Mouse (Mus musculus): ENCODE data around the gene Meis2.

The Meis2 gene

DNA sequence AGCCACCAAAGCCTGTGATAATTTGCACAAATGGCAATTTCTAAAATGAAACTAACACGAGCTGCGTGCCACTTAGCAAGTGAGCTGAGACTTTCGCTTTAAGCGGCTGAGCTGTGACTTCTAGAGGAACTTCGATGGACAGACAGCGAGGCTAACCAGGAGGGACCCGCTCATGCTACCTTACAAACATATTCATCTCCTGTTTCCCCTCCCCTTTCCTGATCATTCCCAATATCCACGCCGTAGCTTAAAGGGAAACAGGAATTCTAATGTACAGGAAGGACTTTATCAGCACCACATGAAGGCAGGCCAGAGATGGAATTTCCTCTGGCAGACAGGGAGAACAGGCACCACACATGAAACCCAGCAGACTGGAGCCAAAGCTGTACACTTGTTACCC lies 15.9 kb downstream of the Meis2 start:
- no peak for DNase-seq (ENCODE audit: low spot score in 2 of 2)

DNA sequence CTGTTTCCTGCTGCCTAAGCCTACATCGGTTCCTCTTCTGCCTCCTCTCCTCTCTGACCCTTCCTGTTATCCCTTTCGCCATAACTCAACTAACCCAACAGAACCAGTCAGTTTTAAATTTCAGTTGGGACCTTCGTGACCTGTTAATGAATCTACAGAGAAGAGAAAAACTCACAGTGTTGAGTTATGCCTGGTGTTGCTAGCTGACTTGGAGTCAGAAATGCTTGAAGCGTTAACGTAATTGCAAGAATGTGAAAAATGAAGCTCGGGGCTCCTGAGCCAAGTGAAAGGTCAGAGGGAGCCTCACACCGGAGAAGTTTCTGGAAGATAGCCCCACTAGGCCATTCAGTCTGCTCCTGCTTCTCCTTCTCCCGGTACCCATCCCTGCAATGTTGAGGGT lies 18.3 kb downstream of the Meis2 start:
- no peak for DNase-seq (ENCODE audit: low spot score in 2 of 2)

DNA sequence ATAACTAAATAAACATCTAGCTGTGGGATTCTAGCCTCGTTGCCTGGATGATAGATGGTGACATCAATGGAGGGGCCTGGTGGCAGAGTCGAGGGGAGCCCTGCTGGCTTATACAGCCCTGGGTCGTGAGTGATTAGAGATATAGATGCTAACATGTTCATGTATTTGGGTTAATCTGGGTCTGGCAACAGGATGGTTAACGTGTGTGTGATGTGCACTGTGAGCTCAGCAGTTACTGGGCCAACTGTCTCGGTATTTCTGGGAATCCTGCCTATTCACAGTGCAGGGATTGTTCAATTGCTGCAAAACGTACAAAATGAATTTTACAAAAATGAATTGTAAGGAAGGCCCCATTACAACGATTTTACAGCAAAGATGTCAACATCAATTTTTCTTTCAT lies 20.6 kb downstream of the Meis2 start:
- no peak for DNase-seq (ENCODE audit: low spot score in 2 of 2)

DNA sequence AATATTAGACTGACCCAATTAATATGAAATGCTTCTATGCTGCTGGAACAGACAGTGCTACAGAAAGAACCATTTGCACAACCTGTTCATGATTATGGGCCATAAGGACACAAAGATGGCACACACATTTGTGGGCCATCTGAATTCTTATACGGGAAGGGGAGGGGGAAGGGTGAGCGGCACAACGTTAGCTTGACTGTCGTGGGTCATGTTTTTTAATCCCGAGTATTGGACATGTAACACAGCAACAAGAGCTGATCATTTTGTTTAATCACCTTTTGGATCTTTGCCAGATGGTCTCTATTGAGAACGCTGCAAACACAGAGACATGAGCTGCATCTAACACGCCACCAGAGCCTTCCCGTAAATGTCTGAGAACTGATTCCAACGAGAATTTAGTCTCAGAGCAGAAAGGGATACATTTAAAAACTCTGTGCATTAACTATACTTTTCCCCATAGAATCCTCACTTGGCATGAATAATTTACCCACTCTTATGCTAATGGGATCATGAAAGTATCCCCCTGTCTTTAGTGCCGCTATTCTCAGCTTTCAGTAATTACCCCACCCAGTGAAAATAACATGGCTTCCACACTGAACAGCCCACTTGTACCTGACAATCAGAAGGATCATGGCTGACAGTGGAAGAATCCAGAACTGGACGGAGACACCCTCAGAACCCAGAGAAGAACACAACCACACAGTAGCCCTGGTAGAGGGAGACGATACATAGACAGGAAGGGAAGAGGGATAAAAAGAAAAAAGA lies 22.5 kb downstream of the Meis2 start:
- DNase-seq (ENCODE audit: low spot score in 2 of 2): no peak

DNA sequence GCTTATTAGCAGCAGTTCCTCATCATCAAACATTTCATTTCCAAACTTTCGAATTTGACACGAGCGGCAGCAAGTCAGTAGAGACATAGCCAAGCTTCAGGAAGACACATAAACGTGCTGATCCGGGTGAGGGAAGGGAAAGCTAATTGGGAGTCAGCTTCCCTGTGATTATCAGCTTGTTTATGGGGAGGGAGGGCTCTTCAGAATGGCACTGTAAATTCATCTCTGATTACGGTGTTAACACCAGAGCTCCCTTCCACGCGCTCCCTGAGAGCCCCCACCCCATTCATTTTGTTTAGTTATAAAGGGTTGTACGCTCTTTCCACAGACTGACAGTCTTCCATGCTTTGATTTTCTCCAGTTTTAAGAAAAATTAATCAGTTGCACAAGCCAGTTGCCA lies 23.2 kb downstream of the Meis2 start:
- DNase-seq (ENCODE audit: low spot score in 2 of 2): no peak

DNA sequence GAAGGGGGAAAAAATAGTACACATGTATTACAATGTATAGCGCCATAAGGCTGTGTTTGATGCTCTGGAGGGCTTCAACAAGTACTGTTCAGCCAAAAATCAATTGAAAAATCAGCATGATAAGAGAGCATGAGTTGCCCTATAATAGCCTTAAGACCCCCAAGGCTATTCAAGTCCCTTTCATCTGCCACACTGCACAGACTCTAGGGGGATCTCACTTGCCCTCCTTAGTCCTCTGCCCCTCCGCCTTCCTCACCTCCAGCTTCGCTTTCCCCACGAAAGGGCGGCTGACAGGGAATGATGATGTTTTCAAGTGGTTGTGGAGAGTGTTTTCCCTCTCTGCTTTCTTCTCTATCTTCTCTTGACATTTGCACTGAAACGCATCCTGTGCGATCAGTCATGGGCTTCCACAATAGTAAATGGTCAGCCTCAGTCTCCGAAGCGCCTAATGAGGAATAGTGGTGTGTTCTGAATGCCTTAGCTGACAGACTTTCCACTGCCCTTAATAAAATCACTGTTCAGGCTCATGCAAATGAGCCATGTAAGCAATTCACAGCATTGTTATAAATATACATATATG lies 23.9 kb downstream of the Meis2 start:
- DNase-seq (ENCODE audit: low spot score in 2 of 2): no peak

DNA sequence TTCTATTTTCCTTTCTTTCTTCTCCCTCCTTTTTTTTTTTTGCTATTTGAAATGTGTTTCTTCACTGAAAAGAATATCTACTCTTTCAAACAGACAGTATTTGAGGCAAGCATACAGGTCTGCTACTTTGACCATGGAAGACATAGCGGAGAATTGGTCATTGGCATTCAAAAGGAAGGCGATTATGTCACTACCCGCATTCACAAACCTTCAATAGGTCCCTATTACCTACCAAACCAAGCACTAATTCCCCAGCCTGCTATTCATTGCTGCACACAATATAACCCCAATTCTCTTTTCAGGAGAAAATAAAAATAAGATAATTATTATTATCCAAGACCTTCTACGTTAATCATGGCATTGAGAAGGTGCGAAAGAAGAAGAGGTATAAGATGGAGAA lies 30.3 kb downstream of the Meis2 start:
- no peak for DNase-seq (ENCODE audit: low spot score in 2 of 2)

DNA sequence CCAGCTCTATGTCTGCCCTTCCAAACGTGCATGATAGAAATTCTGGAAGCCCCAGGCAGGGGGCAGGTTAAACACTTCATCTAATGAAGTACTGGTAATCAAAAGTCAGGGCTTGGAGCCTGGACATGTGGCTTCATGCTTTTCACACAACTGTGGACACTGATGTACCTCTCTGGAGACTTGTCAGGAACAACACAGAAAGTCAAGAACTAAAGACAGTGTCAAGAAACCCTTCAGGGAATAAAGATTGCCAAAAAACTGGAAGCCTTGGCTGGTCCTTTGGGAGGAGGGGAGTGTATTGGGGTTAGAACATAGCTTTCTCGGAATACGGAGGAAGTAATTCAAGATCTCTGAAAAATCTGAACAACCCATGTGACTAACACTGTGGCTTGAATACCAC lies 37.5 kb downstream of the Meis2 start:
- DNase-seq (ENCODE audit: low spot score in 2 of 2): no peak

DNA sequence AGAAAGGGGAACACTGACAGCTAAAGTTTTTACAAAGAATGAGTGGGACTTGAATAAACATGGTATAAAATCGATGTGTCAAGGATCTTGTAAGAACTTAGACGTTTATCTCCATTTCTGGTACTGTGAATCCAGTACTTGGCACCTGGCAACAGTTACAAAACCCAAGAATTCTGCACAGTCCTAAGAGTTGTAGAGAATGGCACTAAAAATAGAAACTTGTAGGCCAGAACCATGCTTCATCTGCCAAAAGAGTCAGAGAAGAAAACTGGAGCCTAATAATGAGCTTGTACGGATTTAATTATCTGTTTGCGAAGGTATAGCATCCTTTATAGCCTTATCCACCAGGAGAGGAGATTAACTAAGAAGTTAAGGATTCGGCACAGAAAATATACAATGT lies 42.8 kb downstream of the Meis2 start:
- no peak for DNase-seq (ENCODE audit: low spot score in 2 of 2)

DNA sequence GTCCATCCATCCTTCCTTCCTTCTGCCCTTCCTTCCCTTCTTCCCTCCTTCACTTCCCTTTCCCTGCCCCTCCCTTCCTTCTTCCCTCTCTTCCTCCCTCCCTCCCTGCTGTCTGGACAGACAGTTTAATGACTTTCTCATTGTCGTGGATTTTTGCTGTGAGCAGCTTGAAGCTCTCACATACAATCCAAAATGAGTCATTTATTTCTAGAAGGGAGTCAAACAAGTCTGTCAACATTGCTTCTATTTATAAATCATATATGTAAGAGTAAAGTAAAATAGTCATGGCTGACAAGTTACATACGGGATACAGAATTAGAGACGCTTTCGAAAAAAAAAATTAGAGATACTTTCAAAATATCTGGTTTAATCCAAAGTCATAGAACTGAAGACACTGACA lies 43.7 kb downstream of the Meis2 start:
- DNase-seq (ENCODE audit: low spot score in 2 of 2): no peak

DNA sequence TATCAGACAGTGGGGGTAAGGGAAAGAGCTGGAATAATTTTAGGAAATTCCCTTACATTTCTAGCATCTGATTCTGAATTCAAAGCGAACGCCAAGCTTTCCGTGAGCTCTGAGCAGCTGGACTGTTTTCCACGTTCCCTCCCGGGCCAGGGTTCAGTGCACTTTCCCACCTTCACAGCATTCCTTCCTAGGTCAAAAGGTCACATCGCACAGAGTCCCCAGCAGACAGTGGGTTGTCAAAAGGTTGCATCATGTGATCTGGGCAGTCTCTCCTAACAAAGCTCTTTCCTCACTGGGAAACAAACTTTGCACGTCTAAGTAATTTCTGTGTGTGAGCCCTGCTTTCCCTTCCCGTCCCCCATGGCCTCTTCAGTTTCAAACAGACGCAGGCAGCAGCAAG lies 44.6 kb downstream of the Meis2 start:
- DNase-seq (ENCODE audit: low spot score in 2 of 2): no peak

DNA sequence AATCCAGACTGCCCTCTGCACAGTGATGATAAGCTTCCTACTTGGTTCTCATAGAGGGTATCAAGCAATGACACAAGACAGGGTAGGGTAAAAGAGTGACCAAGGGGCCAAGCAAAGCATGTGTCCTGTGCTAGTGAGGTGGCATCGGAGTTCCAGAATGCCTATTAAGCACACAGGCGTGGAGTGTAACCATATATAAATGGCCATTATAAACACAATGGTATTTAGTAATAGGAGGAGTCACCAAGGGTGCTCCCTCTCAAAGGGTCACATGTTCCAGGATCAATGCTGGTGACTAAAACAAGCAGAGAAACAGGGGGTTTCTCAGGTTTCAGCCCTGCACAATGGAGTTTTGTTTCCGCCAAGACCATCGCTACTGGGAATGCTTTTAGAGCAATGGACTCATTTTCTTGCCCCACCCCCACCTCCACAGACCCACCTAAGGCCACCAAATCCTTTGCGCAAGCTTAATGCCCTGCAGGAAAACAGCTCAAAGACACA lies 45.1 kb downstream of the Meis2 start:
- no peak for DNase-seq (ENCODE audit: low spot score in 2 of 2)

DNA sequence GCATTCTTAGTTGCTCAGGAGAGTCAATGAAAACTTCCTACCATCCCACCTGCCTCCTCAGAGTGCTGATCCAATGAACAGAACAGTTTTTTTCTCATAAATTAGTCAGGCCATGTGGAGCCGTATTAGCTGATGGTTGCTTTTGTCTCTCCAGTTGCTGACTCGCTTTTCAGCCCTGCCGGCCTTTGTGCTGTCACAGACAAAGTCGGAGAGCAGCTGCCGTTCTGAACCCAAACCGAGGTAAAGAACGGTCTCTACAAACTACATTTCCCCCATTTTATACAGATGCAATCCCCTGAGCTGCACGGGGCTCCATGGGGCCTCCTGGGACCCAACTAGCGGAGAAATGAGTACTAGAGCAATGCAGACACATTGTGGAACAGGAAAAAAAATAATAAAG lies 45.7 kb downstream of the Meis2 start:
- DNase-seq (ENCODE audit: low spot score in 2 of 2): no peak

DNA sequence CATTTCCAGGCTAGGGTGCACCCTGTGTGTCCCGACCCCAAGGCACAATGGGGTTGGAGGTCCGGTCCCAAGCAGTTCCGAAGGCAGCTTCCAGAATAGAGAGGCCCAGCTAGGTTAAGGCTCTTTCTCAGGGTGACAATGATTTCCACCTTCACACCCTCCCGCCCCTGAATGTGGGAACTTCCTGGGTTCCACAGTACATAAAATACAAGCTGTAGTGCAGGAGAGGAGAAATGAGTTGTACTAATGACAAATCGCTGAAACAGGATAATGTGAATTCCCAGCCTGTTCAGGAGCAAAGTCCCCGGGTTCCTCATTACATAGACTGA lies 46.2 kb downstream of the Meis2 start:
- DNase-seq (ENCODE audit: low spot score in 2 of 2): no peak

DNA sequence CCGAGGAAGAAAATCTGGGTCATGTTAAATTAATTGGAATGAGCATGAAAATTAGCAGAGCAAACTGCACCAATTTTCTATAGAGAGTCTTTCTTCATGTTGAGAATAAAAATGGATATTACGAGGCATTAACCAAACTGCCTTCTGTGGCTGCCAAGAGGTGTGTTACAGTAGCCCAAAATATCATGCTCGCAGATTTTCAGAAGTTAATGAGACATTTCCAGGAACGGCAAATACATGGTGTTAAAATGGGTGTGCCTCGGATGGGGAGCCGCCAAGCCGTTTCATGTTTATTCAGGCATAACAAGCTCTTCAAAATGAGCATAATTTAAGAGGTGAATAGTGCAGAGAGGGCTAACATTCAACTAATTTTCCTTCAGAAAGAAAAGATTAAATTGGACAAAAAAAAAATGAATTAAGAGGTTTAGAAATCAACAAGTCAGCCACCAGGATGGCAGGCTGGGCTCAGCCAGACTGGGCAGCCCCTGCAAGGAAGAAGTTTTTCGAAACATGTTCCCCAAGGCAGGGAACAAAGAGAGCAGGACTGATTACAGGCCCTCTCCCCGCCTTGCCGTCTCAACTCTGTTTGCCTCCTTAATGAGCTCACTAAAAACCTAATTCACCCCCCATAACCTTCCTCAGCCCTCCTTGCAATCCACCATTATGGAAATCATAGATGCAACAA lies 46.7 kb downstream of the Meis2 start:
- DNase-seq (ENCODE audit: low spot score in 2 of 2): no peak

DNA sequence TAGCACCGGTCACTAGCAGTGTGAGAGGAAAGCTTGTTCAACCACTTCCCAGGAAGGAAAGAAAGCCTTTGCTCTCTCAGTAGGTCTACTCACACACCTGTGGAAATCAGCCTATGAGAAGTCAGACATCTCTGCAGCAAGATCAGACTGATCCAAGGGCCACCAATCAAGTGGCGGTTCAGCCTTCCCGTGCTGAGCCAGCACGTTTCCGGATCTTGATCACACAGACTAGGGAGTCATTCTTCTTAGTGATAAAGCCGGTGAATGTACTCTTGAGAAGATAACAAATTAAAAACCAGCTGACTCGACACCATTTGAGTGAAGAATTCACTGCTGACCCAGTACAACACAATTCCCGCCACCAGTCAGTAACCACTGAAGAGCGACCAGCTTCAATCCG lies 50.1 kb downstream of the Meis2 start:
- DNase-seq (ENCODE audit: low spot score in 2 of 2): no peak

DNA sequence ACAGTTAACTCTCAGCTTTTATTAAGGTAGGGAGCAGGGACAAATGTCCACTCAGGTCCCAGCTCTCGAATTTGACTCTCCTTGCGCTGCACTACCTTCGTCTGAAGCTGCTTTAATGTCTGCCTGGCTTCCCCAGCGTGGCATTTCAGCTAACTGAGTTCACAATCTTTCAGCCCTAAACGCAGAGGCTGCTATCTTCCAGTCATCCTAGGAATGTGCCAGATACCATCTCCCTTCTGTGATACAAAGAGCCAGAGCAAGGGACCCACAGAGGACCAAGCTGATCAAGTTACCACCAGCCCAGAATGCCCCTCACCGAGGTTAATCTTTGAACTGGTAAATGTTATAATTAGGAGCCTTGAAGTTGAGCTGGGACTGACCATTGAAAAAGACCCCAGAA lies 55.2 kb downstream of the Meis2 start:
- DNase-seq (ENCODE audit: low spot score in 2 of 2): no peak

DNA sequence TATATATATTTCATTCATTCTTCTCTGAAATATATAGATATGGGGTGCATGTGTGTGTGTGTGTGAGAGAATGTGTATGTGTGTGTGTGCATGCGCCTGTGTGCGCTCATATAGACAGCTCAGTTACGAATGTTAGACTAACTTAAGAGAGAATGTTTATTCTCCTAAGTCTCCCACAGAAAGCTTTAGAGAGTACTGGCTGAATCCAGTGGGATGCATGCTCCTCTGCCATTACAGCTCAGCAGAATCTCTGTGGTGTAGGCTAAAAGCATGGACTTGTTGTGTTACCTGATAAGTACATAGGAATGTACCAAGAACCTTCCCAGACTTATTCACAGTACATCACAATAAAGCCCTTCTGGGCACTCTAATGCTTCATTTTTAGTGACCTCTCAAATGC lies 55.6 kb downstream of the Meis2 start:
- no peak for DNase-seq (ENCODE audit: low spot score in 2 of 2)

DNA sequence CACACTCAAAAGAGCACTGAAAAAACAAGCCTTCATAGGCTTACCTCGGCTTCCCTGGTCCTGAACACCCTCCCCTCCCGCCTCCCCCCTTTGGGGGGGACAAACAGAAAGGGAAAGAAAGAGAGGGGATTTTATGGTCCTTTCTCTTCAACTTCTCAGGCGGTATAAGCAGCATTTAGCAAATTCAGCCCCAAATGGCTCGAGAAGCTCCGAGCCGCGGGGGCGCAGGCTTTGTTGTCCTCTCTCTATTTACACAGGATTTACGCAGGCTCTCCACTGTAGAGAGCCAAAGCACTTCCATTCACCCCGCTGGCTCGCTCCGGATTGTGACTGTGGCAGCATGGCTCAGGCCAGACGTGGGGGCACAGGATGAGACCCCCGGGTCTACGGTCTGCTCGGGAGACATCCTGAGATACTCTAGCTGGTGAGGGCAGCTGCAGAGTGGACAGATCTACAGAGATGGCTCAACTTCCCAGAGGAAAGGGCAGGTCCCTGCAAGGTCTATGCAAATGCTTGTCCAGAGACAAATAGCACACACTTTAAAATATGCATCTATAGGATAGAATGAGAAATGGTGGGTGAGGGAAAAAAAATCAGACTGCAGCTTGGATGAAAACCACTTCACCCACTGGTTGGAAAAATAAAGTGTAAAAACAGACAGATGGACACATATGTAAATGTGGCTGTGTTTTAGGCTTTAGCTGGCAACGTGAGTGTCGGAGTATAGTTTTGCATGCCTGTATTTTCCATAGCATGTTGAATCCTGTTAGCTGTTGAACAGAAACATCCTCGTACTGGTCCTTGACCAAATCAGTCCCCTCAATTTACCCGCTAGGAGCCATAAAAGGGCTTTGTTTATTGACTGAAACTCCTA lies 56.3 kb downstream of the Meis2 start:
- DNase-seq (ENCODE audit: low spot score in 2 of 2): no peak

DNA sequence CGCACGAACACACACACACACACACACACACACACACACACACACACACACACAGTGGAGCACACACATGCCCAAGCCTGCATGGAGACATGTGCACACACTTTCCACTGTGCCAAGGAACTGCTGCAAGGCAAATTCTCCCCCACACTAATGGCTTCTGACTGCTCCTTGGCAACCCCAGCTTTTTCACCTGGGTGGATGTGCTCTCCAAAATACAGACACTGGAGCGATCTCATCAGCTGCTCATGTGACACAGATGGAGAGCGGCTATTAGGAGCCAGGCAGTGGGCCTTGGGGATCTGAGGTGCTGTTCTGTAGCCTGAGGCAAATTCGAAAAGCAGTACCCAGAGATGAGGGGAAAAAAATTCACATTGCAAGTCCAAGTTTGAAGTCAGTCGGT lies 63.3 kb downstream of the Meis2 start:
- DNase-seq (ENCODE audit: low spot score in 2 of 2): no peak

DNA sequence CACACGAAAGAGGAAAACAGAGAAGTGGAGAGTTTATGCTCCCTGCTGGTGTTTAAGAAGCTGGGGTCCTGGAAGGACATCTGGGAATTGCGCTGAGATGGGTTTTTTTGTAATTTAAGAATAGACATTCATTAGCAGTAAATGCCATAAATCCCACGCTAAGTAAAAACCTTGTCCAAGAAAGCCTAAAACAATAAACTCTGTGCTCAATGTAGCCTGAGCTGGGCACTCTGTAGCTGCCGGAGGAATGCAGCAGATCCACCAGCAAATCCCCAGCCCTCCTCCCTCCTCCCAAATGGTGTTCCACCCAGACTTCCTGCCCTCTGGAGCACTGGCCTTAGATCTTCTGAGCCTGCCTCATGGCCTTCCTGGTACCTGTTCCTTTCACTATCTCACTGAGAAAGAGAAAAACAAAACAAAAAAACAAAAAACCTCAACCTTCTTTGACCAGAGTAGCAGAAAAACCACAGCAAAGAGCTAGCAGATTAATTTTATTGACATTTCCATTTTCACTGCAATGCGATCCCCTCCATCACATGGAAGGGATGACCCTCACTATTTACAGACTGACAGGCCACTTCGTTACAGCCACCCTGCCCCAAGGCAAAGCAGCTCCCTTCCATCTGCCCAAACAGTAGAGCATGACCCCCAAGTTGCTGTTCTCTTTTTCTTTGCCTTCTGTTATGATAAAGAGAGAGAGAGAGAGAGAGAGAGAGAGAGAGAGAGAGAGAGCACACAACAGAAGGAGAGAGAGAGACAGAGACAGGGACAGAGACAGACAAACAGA lies 64.1 kb downstream of the Meis2 start:
- no peak for DNase-seq (ENCODE audit: low spot score in 2 of 2)

DNA sequence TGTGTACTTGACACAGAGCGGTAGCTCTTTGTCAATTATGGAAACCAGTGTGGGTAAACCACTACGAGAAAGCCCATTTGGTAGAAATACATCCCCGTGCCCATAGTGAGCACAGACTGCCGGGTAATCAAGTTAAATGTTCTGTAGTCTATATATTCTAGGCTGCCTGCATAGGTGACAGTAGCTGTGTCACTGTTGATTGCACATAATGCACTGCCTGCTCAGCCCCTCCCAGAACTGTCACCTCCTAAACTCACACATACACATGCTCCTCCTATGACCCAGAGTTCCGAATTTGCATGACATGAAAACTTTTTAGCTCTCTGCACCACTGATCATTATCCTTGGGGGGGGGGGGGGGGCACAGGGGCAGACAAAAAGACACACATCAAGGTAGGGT lies 65.1 kb downstream of the Meis2 start:
- no peak for DNase-seq (ENCODE audit: low spot score in 2 of 2)

All from right cerebral cortex, postnatal 36 days (tissue).